Mouse (Mus musculus): ENCODE measurements around the gene S100z. TPM values are rescaled to one million over a fixed set of nuclear protein-coding genes. Genes with fewer than 3 reads are reported as not detected.

S100z gene
- polyA plus RNA-seq, 1 experiment from 2014 or later, result not detected

GRCm38 (mm10) chr13:95484664-95485063, 6.1 kb upstream of the S100z start:
- no peaks in the 10 kb centered on the region for H3K9me3 ChIP-seq (replicated peaks; ENCODE audit: low read length)
- H3K27ac ChIP-seq, result no peak overlapping the region
- H3K4me2 ChIP-seq (ENCODE audit: low read length), result no peak overlapping the region
- ATAC-seq (replicated peaks; ENCODE audit: low FRiP score, low read depth) (no peak), DNase-seq (ENCODE audit: low spot score) (peak; percentile 22)
- no peaks in the 10 kb centered on the region for H3K27me3 ChIP-seq (ENCODE audit: insufficient read depth, low read length)
- H3K9ac ChIP-seq (ENCODE audit: low read depth, low read length), result no peak overlapping the region
- H3K4me3 ChIP-seq (replicated peaks; ENCODE audit: low read depth, low read length), result no peak overlapping the region
- no peak for TF ChIP-seq CTCF (IDR thresholded peaks at IDR 0.05; ENCODE audit: low read depth)
- 36% methylated on average over 5 of the region's 5 CpGs for WGBS
- no peaks in the 10 kb centered on the region for H3K36me3 ChIP-seq (ENCODE audit: insufficient read depth, low read length)
- no peaks in the 10 kb centered on the region for H3K4me1 ChIP-seq (replicated peaks; ENCODE audit: insufficient read depth, low read length)

- Histone ChIP-seq H3K27ac (no peak overlapping the region), H3K4me3 (replicated peaks; ENCODE audit: low read depth, low read length) (no peak overlapping the region)
- 13% methylated on average over 4 of the region's 4 CpGs for WGBS
Observed at GRCm38 (mm10) chr13:95481428-95481827, 2.9 kb upstream of the S100z start.

GRCm38 (mm10) chr13:95477173-95477572, 1.3 kb downstream of the S100z start:
- Histone ChIP-seq H3K4me2 (ENCODE audit: low read length) (no peak overlapping the region), H3K27ac (no peak overlapping the region), H3K4me3 (replicated peaks; ENCODE audit: low read depth, low read length) (no peak overlapping the region), H3K36me3 (ENCODE audit: insufficient read depth, low read length) (no peaks in the 10 kb centered on the region), H3K9ac (ENCODE audit: low read depth, low read length) (no peak overlapping the region), H3K27me3 (ENCODE audit: insufficient read depth, low read length) (no peaks in the 10 kb centered on the region), H3K4me1 (replicated peaks; ENCODE audit: insufficient read depth, low read length) (no peaks in the 10 kb centered on the region), H3K9me3 (replicated peaks; ENCODE audit: low read length) (no peaks in the 10 kb centered on the region)
- ATAC-seq (replicated peaks; ENCODE audit: low FRiP score, low read depth) (no peak), DNase-seq (ENCODE audit: low spot score) (no peak)
- no peak for TF ChIP-seq CTCF (IDR thresholded peaks at IDR 0.05; ENCODE audit: low read depth)
- WGBS, result 82% methylated on average over 6 of the region's 6 CpGs

More at GRCm38 (mm10) chr13:95481428-95481827, 2.9 kb upstream of the S100z start:
- peak; percentile 93 for TF ChIP-seq CTCF (IDR thresholded peaks at IDR 0.05; ENCODE audit: low read depth)
- no peak; the same call in 1 of the 2 replicates for ATAC-seq (replicated peaks; ENCODE audit: low FRiP score, low read depth)
- peak; percentile 91 for DNase-seq (ENCODE audit: low spot score)
- H3K9me3 ChIP-seq (replicated peaks; ENCODE audit: low read length), result no peaks in the 10 kb centered on the region
- H3K4me1 ChIP-seq (replicated peaks; ENCODE audit: insufficient read depth, low read length), result no peaks in the 10 kb centered on the region
- no peak overlapping the region for H3K9ac ChIP-seq (ENCODE audit: low read depth, low read length)
- no peaks in the 10 kb centered on the region for H3K27me3 ChIP-seq (ENCODE audit: insufficient read depth, low read length)
- H3K4me2 ChIP-seq (ENCODE audit: low read length), result no peak overlapping the region
- H3K36me3 ChIP-seq (ENCODE audit: insufficient read depth, low read length), result no peaks in the 10 kb centered on the region

GRCm38 (mm10) chr13:95475124-95475523, 3.4 kb downstream of the S100z start:
- H3K4me3 ChIP-seq (replicated peaks; ENCODE audit: low read depth, low read length), result no peak overlapping the region
- H3K9ac ChIP-seq (ENCODE audit: low read depth, low read length), result no peak overlapping the region
- no peaks in the 10 kb centered on the region for H3K4me1 ChIP-seq (replicated peaks; ENCODE audit: insufficient read depth, low read length)
- H3K9me3 ChIP-seq (replicated peaks; ENCODE audit: low read length), result no peaks in the 10 kb centered on the region
- no peak for TF ChIP-seq CTCF (IDR thresholded peaks at IDR 0.05; ENCODE audit: low read depth)
- DNase-seq (ENCODE audit: low spot score) (no peak), ATAC-seq (replicated peaks; ENCODE audit: low FRiP score, low read depth) (no peak)
- 70% methylated on average over 7 of the region's 7 CpGs for WGBS
- no peak overlapping the region for H3K4me2 ChIP-seq (ENCODE audit: low read length)
- no peak overlapping the region for H3K27ac ChIP-seq
- no peaks in the 10 kb centered on the region for H3K36me3 ChIP-seq (ENCODE audit: insufficient read depth, low read length)
- H3K27me3 ChIP-seq (ENCODE audit: insufficient read depth, low read length), result no peaks in the 10 kb centered on the region

GRCm38 (mm10) chr13:95474294-95474693, 4.2 kb downstream of the S100z start:
- Histone ChIP-seq H3K36me3 (ENCODE audit: insufficient read depth, low read length) (no peaks in the 10 kb centered on the region), H3K27ac (no peak overlapping the region), H3K9me3 (replicated peaks; ENCODE audit: low read length) (no peaks in the 10 kb centered on the region), H3K4me2 (ENCODE audit: low read length) (no peak overlapping the region), H3K4me1 (replicated peaks; ENCODE audit: insufficient read depth, low read length) (no peaks in the 10 kb centered on the region), H3K4me3 (replicated peaks; ENCODE audit: low read depth, low read length) (no peak overlapping the region), H3K27me3 (ENCODE audit: insufficient read depth, low read length) (no peaks in the 10 kb centered on the region), H3K9ac (ENCODE audit: low read depth, low read length) (no peak overlapping the region)
- DNase-seq (ENCODE audit: low spot score), result no peak
- 76% methylated on average over 3 of the region's 3 CpGs for WGBS
- no peak for ATAC-seq (replicated peaks; ENCODE audit: low FRiP score, low read depth)
- TF ChIP-seq CTCF (IDR thresholded peaks at IDR 0.05; ENCODE audit: low read depth), result no peak

GRCm38 (mm10) chr13:95470970-95471369, 7.6 kb downstream of the S100z start:
- no peaks in the 10 kb centered on the region for H3K9me3 ChIP-seq (replicated peaks; ENCODE audit: low read length)
- no peak overlapping the region for H3K4me3 ChIP-seq (replicated peaks; ENCODE audit: low read depth, low read length)
- no peaks in the 10 kb centered on the region for H3K4me1 ChIP-seq (replicated peaks; ENCODE audit: insufficient read depth, low read length)
- H3K27ac ChIP-seq, result no peak overlapping the region
- ATAC-seq (replicated peaks; ENCODE audit: low FRiP score, low read depth) (no peak), DNase-seq (ENCODE audit: low spot score) (peak; percentile 20)
- H3K36me3 ChIP-seq (ENCODE audit: insufficient read depth, low read length), result no peaks in the 10 kb centered on the region
- H3K27me3 ChIP-seq (ENCODE audit: insufficient read depth, low read length), result no peaks in the 10 kb centered on the region
- WGBS, result 83% methylated on average over 2 of the region's 2 CpGs
- peak; percentile 61 for TF ChIP-seq CTCF (IDR thresholded peaks at IDR 0.05; ENCODE audit: low read depth)
- no peak overlapping the region for H3K4me2 ChIP-seq (ENCODE audit: low read length)
- no peak overlapping the region for H3K9ac ChIP-seq (ENCODE audit: low read depth, low read length)

GRCm38 (mm10) chr13:95451529-95451928, 27.0 kb downstream of the S100z start:
- TF ChIP-seq CTCF (IDR thresholded peaks at IDR 0.05; ENCODE audit: low read depth), result no peak
- no peak overlapping the region for H3K4me2 ChIP-seq (ENCODE audit: low read length)
- DNase-seq (ENCODE audit: low spot score) (no peak), ATAC-seq (replicated peaks; ENCODE audit: low FRiP score, low read depth) (no peak)
- no peaks in the 10 kb centered on the region for H3K36me3 ChIP-seq (ENCODE audit: insufficient read depth, low read length)
- no peak overlapping the region for H3K4me3 ChIP-seq (replicated peaks; ENCODE audit: low read depth, low read length)
- H3K4me1 ChIP-seq (replicated peaks; ENCODE audit: insufficient read depth, low read length), result no peaks in the 10 kb centered on the region
- no peaks in the 10 kb centered on the region for H3K9me3 ChIP-seq (replicated peaks; ENCODE audit: low read length)
- H3K27ac ChIP-seq, result no peak overlapping the region
- WGBS, result 74% methylated on average over 2 of the region's 2 CpGs
- H3K9ac ChIP-seq (ENCODE audit: low read depth, low read length), result no peak overlapping the region
- no peaks in the 10 kb centered on the region for H3K27me3 ChIP-seq (ENCODE audit: insufficient read depth, low read length)

Data from kidney, postnatal 0 days (tissue).